Mouse (Mus musculus) MEL (cell line): ENCODE results near the gene Hmmr. TPM values are rescaled to one million over a fixed set of nuclear protein-coding genes. Genes with fewer than 3 reads are reported as not detected.

Experiments
- DNase-seq: peaks from one replicate; pipeline ENCODE4 v3.0.0; 2011; ENCODE audit warnings: low read depth, low spot score
- H3K27ac ChIP-seq: 2 replicates; pipeline ENCODE4 v1.5.1; 2012; ENCODE audit warnings: low read depth, mild to moderate bottlenecking, control low read depth, low read length, moderate library complexity; ENCODE audit not compliant: control insufficient read depth
- H3K27me3 ChIP-seq, 2 experiments: fragments of 150-350 bp in 1 of 2; sonication (generic) in 1 of 2; 2 replicates each; pipeline ENCODE4 v1.6.1; 2012; ENCODE audit warnings: low read length in 2 of 2, mild to moderate bottlenecking in 2 of 2, improper control_type of control experiment in 1 of 2, moderate library complexity in 1 of 2; ENCODE audit not compliant: insufficient read depth in 2 of 2, control insufficient read depth in 1 of 2
- H3K36me3 ChIP-seq, 2 experiments: 2 replicates each; pipeline ENCODE4 v1.6.1; 2012 to 2014; ENCODE audit warnings: low read length in 2 of 2, improper control_type of control experiment in 1 of 2, inconsistent platforms in 1 of 2, mild to moderate bottlenecking in 1 of 2; ENCODE audit not compliant: insufficient read depth in 2 of 2, control insufficient read depth in 1 of 2
- H3K4me1 ChIP-seq, 2 experiments: fragments of 150-350 bp in 1 of 2; sonication (generic) in 1 of 2; 2 replicates each; pipeline ENCODE4 v1.6.1; 2012; ENCODE audit warnings: low read length in 2 of 2, improper control_type of control experiment in 1 of 2, mild to moderate bottlenecking in 1 of 2; ENCODE audit not compliant: insufficient read depth in 2 of 2, control insufficient read depth in 1 of 2
- H3K4me3 ChIP-seq, 2 experiments: fragments of 150-350 bp in 1 of 2; sonication (generic) in 1 of 2; 2 replicates each; pipeline ENCODE4 v1.5.1; 2012; ENCODE audit warnings: low read depth in 2 of 2, low read length in 2 of 2, mild to moderate bottlenecking in 2 of 2, moderate library complexity in 2 of 2, control low read depth in 1 of 2, improper control_type of control experiment in 1 of 2; ENCODE audit not compliant: control insufficient read depth in 1 of 2, insufficient read depth in 1 of 2
- H3K79me2 ChIP-seq: 2 replicates; pipeline ENCODE4 v1.6.1; 2012; ENCODE audit warnings: mild to moderate bottlenecking, low read length, moderate library complexity; ENCODE audit not compliant: control insufficient read depth, poor library complexity, insufficient read depth
- H3K9ac ChIP-seq: 2 replicates; pipeline ENCODE4 v1.6.1; 2012; ENCODE audit warnings: low read depth, mild to moderate bottlenecking, control low read depth, low read length, moderate library complexity; ENCODE audit not compliant: control insufficient read depth, poor library complexity, severe bottlenecking
- H3K9me3 ChIP-seq: fragments of 150-350 bp; sonication (generic); replicated peaks from 2 replicates; pipeline ENCODE4 v1.6.1; 2012; ENCODE audit warnings: mild to moderate bottlenecking, low read length, improper control_type of control experiment, moderate library complexity; ENCODE audit not compliant: insufficient read depth
- CHD1 ChIP-seq: IDR thresholded peaks from 2 replicates; pipeline ENCODE4 v1.6.1; 2012; ENCODE audit warnings: low read depth, mild to moderate bottlenecking, inconsistent platforms, low read length, improper control_type of control experiment
- CTCF ChIP-seq, 3 experiments: IDR thresholded peaks in 2 of 3; conservative IDR thresholded peaks in 1 of 3; 2 replicates each; pipeline ENCODE4 v1.5.1; 2011 to 2012; ENCODE audit warnings: low read length in 3 of 3, low read depth in 2 of 3, mild to moderate bottlenecking in 2 of 3, improper control_type of control experiment in 1 of 3, inconsistent platforms in 1 of 3, mixed read lengths in 1 of 3, moderate library complexity in 1 of 3; ENCODE audit not compliant: control insufficient read depth in 1 of 3, insufficient read depth in 1 of 3, poor library complexity in 1 of 3, severe bottlenecking in 1 of 3
- E2F4 ChIP-seq: IDR thresholded peaks from 2 replicates; pipeline ENCODE4 v1.6.1; 2011; ENCODE audit warnings: low read depth, low read length, improper control_type of control experiment, borderline replicate concordance
- ELF1 ChIP-seq: IDR thresholded peaks from 2 replicates; pipeline ENCODE4 v1.6.1; 2014; ENCODE audit warnings: low read depth, mild to moderate bottlenecking, inconsistent platforms, low read length, improper control_type of control experiment, moderate library complexity
- EP300 ChIP-seq, 2 experiments: IDR thresholded peaks; 2 replicates each; pipeline ENCODE4 v1.6.1; 2011; ENCODE audit warnings: improper control_type of control experiment in 2 of 2, low read length in 2 of 2, low read depth in 1 of 2, mild to moderate bottlenecking in 1 of 2
- ETS1 ChIP-seq: IDR thresholded peaks from 2 replicates; pipeline ENCODE4 v1.6.1; 2012; ENCODE audit warnings: low read depth, mild to moderate bottlenecking, inconsistent platforms, low read length, improper control_type of control experiment, moderate library complexity
- GABPA ChIP-seq: IDR thresholded peaks from 2 replicates; pipeline ENCODE4 v1.6.1; 2012; ENCODE audit warnings: low read depth, mild to moderate bottlenecking, inconsistent platforms, low read length, improper control_type of control experiment, moderate library complexity
- GATA1 ChIP-seq: IDR thresholded peaks from 2 replicates; pipeline ENCODE4 v1.6.1; 2011; ENCODE audit warnings: low read depth, low read length, improper control_type of control experiment
- JUND ChIP-seq: IDR thresholded peaks from 2 replicates; pipeline ENCODE4 v1.6.1; 2011; ENCODE audit warnings: low read depth, mild to moderate bottlenecking, improper control_type of control experiment, low read length
- KAT2A ChIP-seq: conservative IDR thresholded peaks from 2 replicates; pipeline ENCODE4 v1.6.1; 2012; ENCODE audit warnings: low read depth, low read length, improper control_type of control experiment, inconsistent platforms
- MAX ChIP-seq: IDR thresholded peaks from 2 replicates; pipeline ENCODE4 v1.6.1; 2011; ENCODE audit warnings: low read length, improper control_type of control experiment
- MAZ ChIP-seq: IDR thresholded peaks from 2 replicates; pipeline ENCODE4 v1.6.1; 2012; ENCODE audit warnings: low read depth, mild to moderate bottlenecking, inconsistent platforms, low read length, improper control_type of control experiment
- MXI1 ChIP-seq: IDR thresholded peaks from 2 replicates; pipeline ENCODE4 v1.6.1; 2011; ENCODE audit warnings: mild to moderate bottlenecking, low read depth, low read length, improper control_type of control experiment
- NELFE ChIP-seq: IDR thresholded peaks from 2 replicates; pipeline ENCODE4 v1.6.1; 2011; ENCODE audit warnings: low read depth, low read length, improper control_type of control experiment
- NRF1 ChIP-seq: IDR thresholded peaks from 2 replicates; pipeline ENCODE4 v1.6.1; 2014; ENCODE audit warnings: low read depth, mild to moderate bottlenecking, inconsistent platforms, low read length, improper control_type of control experiment, moderate library complexity; ENCODE audit not compliant: poor library complexity, insufficient read depth, severe bottlenecking
- POLR2A ChIP-seq, 2 experiments: IDR thresholded peaks; 2 replicates each; pipeline ENCODE4 v1.6.1; 2011 to 2012; ENCODE audit warnings: low read length in 2 of 2, mild to moderate bottlenecking in 2 of 2, control low read depth in 1 of 2, improper control_type of control experiment in 1 of 2, low read depth in 1 of 2, moderate library complexity in 1 of 2; ENCODE audit not compliant: control insufficient read depth in 1 of 2, insufficient read depth in 1 of 2, poor library complexity in 1 of 2
- POLR2AphosphoS2 ChIP-seq: IDR thresholded peaks from 2 replicates; pipeline ENCODE4 v1.6.1; 2011; ENCODE audit warnings: low read length, improper control_type of control experiment
- RAD21 ChIP-seq: IDR thresholded peaks from 2 replicates; pipeline ENCODE4 v1.6.1; 2011; ENCODE audit warnings: mild to moderate bottlenecking, low read depth, low read length, improper control_type of control experiment
- SIN3A ChIP-seq: IDR thresholded peaks from 2 replicates; pipeline ENCODE4 v1.6.1; 2012; ENCODE audit warnings: low read length, improper control_type of control experiment, inconsistent platforms
- SMC3 ChIP-seq: IDR thresholded peaks from 2 replicates; pipeline ENCODE4 v1.6.1; 2011; ENCODE audit warnings: low read depth, low read length, improper control_type of control experiment
- TAL1 ChIP-seq: IDR thresholded peaks from 2 replicates; pipeline ENCODE4 v1.6.1; 2012; ENCODE audit warnings: mild to moderate bottlenecking, inconsistent platforms, low read length, moderate library complexity, mixed read lengths
- TBP ChIP-seq: IDR thresholded peaks from 2 replicates; pipeline ENCODE4 v1.8.0; 2011; ENCODE audit warnings: low read depth, low read length, improper control_type of control experiment
- TCF12 ChIP-seq: IDR thresholded peaks from 2 replicates; pipeline ENCODE4 v1.6.1; 2014; ENCODE audit warnings: low read depth, mild to moderate bottlenecking, inconsistent platforms, low read length, improper control_type of control experiment, moderate library complexity
- UBTF ChIP-seq: IDR thresholded peaks from 2 replicates; pipeline ENCODE4 v1.6.1; 2012; ENCODE audit warnings: low read depth, mild to moderate bottlenecking, inconsistent platforms, low read length, improper control_type of control experiment, moderate library complexity, borderline replicate concordance; ENCODE audit not compliant: insufficient read depth
- USF2 ChIP-seq, 2 experiments: IDR thresholded peaks; 2 replicates each; pipeline ENCODE4 v1.6.1; 2011 to 2012; ENCODE audit warnings: improper control_type of control experiment in 2 of 2, low read length in 2 of 2, borderline replicate concordance in 1 of 2, inconsistent platforms in 1 of 2, low read depth in 1 of 2, mild to moderate bottlenecking in 1 of 2; ENCODE audit not compliant: insufficient read depth in 1 of 2
- ZC3H11A ChIP-seq: IDR thresholded peaks from 2 replicates; pipeline ENCODE4 v1.6.1; 2012; ENCODE audit warnings: low read depth, mild to moderate bottlenecking, inconsistent platforms, low read length, improper control_type of control experiment
- ZKSCAN1 ChIP-seq: IDR thresholded peaks from 2 replicates; pipeline ENCODE4 v1.6.1; 2012; ENCODE audit warnings: low read depth, mild to moderate bottlenecking, inconsistent platforms, low read length, improper control_type of control experiment, moderate library complexity
- ZMIZ1 ChIP-seq: IDR thresholded peaks from 2 replicates; pipeline ENCODE4 v1.6.1; 2012; ENCODE audit warnings: low read depth, mild to moderate bottlenecking, inconsistent platforms, low read length, improper control_type of control experiment, moderate library complexity
- ZNF384 ChIP-seq: IDR thresholded peaks from 2 replicates; pipeline ENCODE4 v1.6.1; 2012; ENCODE audit warnings: low read depth, mild to moderate bottlenecking, inconsistent platforms, low read length, improper control_type of control experiment
- polyA plus RNA-seq, 2 experiments: library from polyadenylated mRNA; stranded (reverse) in 1 of 2; unstranded in 1 of 2; fragments of >175 nt in 1 of 2; fragments of >200 nt in 1 of 2; gene quantifications; 2 replicates each; pipeline versions ENCODE4 v1.2.1 to v1.2.4; 2012; ENCODE audit warnings: low replicate concordance in 2 of 2, low read depth in 1 of 2; ENCODE audit not compliant: insufficient read length in 2 of 2, insufficient read depth in 1 of 2, missing spikeins in 1 of 2
- total RNA-seq: library from RNA; depleted of rRNA; stranded (reverse); fragments of 300-350 nt; gene quantifications from 2 replicates; pipeline ENCODE4 v1.2.3, GENCODE M21; 2012

The Hmmr gene
- total and polyA plus RNA-seq, 3 experiments, result 40.6 to 74.5 (median 55.6) TPM

DNA sequence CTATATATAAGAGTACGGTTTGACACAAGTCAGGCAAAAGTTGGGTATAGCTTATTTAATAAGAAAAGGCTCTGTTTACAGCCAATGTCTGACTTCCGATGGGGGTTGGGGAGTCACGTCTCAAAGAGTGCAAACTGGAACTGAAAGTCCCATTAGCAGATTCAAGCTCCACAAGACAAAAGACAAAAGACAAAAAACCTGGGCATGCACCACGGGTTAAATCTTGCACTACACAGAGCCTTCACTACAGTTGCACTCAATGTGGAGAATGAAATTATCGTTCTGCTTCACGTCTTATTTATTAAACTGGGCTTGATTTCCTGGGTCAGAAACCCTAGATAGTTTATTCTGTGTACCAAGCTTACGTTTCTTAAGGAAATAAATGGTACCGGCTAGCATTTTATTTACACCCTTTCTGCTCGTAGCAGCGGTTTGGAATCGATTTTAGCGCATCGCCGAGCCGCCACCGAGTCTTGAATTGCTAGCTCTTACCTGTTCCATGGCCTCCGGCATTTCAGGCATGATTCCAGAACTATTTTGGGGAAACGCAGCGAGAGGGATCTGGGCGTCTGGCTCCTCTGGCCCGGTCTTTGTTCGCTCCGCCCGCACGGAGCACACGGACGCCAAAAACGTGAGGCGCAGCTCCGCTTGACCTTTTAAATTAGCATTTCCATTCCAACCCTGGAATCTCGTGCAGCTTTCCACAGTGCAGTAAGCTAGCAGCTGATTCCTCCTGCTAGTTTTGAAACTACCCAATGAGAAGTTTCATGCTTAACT, 38.7 kb downstream of the Hmmr start (continued):
- TF ChIP-seq EP300 (IDR thresholded peaks at IDR 0.05; ENCODE audit: low read depth in 1 of 2, low read length in 2 of 2), result peak in 1 of 2 experiments; percentile 65; a peak in 2 of 4 replicates
- 0 out of 2 replicates have a peak, but pooled peaks have one; percentile 36 for TF ChIP-seq E2F4
- TF ChIP-seq JUND, result no peak
- TF ChIP-seq RAD21, result no peak
- peak; percentile 33; the same call in 1 of the 2 replicates for TF ChIP-seq TCF12
- TF ChIP-seq MXI1, result peak; percentile 81
- TF ChIP-seq POLR2AphosphoS2, result no peak
- TF ChIP-seq TAL1, result no peak
- no peak; the same call in 1 of the 2 replicates for TF ChIP-seq ZNF384
- no peak for TF ChIP-seq GABPA
- no peak for TF ChIP-seq NRF1
- no peak for TF ChIP-seq CTCF (IDR thresholded peaks at IDR 0.05 in 2 of 3, conservative IDR thresholded peaks at IDR 0.05 in 1 of 3; ENCODE audit: control insufficient read depth in 1 of 3, insufficient read depth in 1 of 3, low read depth in 2 of 3, low read length in 3 of 3, poor library complexity in 1 of 3, severe bottlenecking in 1 of 3)
- TF ChIP-seq POLR2A (IDR thresholded peaks at IDR 0.05; ENCODE audit: control insufficient read depth in 1 of 2, insufficient read depth in 1 of 2, low read depth in 1 of 2, low read length in 2 of 2, poor library complexity in 1 of 2), result peak; percentile 40 to 71; a peak in 3 of 4 replicates
- TF ChIP-seq ETS1, result peak; percentile 68; the same call in 1 of the 2 replicates
- TF ChIP-seq ELF1, result peak; percentile 86
- TF ChIP-seq, all 39 proteins: peak for 19

DNA sequence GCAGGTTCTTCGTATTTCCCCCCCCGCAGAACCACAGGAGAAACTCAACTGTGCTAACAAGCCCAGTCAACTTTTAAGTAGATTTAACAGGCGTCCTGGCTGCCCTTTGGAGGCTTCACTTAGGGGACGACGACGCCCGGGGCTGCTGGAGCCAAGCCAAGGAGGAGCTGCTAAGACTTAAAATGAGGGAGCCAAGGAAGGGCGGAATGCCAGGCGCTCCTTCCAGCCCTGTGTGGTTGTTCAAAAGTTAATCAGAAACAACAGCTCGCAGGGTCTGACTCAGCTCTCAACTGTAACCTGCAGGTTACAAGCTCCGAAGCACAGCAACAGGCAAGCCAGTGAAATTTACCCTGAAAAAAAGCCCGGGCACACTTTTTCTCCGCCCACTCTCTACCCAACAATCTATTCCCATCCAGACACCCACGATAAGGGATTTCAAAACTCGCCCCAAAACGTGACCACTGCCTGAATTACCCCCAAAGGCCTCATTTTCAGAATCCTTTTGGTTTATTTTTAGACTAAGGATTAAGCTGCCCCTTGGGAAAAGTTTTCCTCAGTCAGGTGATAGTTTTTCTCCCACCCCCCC, 39.8 kb downstream of the Hmmr start:
- peak overlapping the region; percentile 62 to 63 for H3K4me3 ChIP-seq
- peaks cover 0 to 20% of the 10 kb centered on the region in 2 experiments; a peak in 2 of 4 replicates for H3K36me3 ChIP-seq
- H3K27ac ChIP-seq, result peak overlapping the region; percentile 99
- peak; percentile 97 for DNase-seq
- H3K4me1 ChIP-seq, result peaks cover 0 to 17% of the 10 kb centered on the region in 2 experiments
- peak overlapping the region; percentile 86 for H3K9ac ChIP-seq
- no peaks in the 10 kb centered on the region for H3K27me3 ChIP-seq
- H3K79me2 ChIP-seq, result peaks cover 39% of the 10 kb centered on the region
- H3K9me3 ChIP-seq, result no peaks in the 10 kb centered on the region
- TF ChIP-seq NELFE (peak; percentile 50; the same call in 1 of the 2 replicates), EP300 (IDR thresholded peaks at IDR 0.05; ENCODE audit: low read depth in 1 of 2, low read length in 2 of 2) (peak; percentile 81 to 94), GABPA (peak; percentile 47; the same call in 1 of the 2 replicates), USF2 (IDR thresholded peaks at IDR 0.05; ENCODE audit: borderline replicate concordance in 1 of 2, insufficient read depth in 1 of 2, low read depth in 1 of 2, low read length in 2 of 2) (no peak), ELF1 (no peak), SIN3A (peak; percentile 91), ZMIZ1 (peak; percentile 53; the same call in 1 of the 2 replicates), UBTF (no peak), ZNF384 (peak; percentile 86), POLR2A (IDR thresholded peaks at IDR 0.05; ENCODE audit: control insufficient read depth in 1 of 2, insufficient read depth in 1 of 2, low read depth in 1 of 2, low read length in 2 of 2, poor library complexity in 1 of 2) (peak in 1 of 2 experiments; percentile 78; a peak in 2 of 4 replicates), CHD1 (peak; percentile 9; the same call in 1 of the 2 replicates), MAZ (no peak), ZKSCAN1 (no peak), KAT2A (peak; percentile 57), ZC3H11A (no peak), TAL1 (peak; percentile 68), NRF1 (no peak), TBP (peak; percentile 80), TCF12 (peak; percentile 81), MAX (peak; percentile 65), MXI1 (0 out of 2 replicates have a peak, but pooled peaks have one; percentile 18), GATA1 (peak; percentile 88), SMC3 (no peak), E2F4 (0 out of 2 replicates have a peak, but pooled peaks have one; percentile 65), RAD21 (no peak), CTCF (IDR thresholded peaks at IDR 0.05 in 2 of 3, conservative IDR thresholded peaks at IDR 0.05 in 1 of 3; ENCODE audit: control insufficient read depth in 1 of 3, insufficient read depth in 1 of 3, low read depth in 2 of 3, low read length in 3 of 3, poor library complexity in 1 of 3, severe bottlenecking in 1 of 3) (no peak), JUND (peak; percentile 52; the same call in 1 of the 2 replicates)
